Mouse (Mus musculus) E14TG2a.4 (cell line): ENCODE measurements at regions not wholly inside any gene's neighbourhood (a gene's known extent, or its start where the extent isn't known, plus 50 kb on each side); places are given as distances from the start of the nearest gene placed in this dataset.
A peak's percentile ranks its signal among the peaks of the same experiment; 100 is the strongest.

ENCODE experiments used
- CTCF ChIP-seq: conservative IDR thresholded peaks from 2 replicates; pipeline ENCODE4 v1.5.1; 2014; ENCODE audit warnings: low read length
- NANOG ChIP-seq: IDR thresholded peaks from 2 replicates; pipeline ENCODE4 v1.6.1; 2014; ENCODE audit warnings: borderline replicate concordance, low read length, mixed read lengths
- POU5F1 ChIP-seq: IDR thresholded peaks from 2 replicates; pipeline ENCODE4 v1.6.1; 2014; ENCODE audit warnings: low read length, borderline replicate concordance

DNA sequence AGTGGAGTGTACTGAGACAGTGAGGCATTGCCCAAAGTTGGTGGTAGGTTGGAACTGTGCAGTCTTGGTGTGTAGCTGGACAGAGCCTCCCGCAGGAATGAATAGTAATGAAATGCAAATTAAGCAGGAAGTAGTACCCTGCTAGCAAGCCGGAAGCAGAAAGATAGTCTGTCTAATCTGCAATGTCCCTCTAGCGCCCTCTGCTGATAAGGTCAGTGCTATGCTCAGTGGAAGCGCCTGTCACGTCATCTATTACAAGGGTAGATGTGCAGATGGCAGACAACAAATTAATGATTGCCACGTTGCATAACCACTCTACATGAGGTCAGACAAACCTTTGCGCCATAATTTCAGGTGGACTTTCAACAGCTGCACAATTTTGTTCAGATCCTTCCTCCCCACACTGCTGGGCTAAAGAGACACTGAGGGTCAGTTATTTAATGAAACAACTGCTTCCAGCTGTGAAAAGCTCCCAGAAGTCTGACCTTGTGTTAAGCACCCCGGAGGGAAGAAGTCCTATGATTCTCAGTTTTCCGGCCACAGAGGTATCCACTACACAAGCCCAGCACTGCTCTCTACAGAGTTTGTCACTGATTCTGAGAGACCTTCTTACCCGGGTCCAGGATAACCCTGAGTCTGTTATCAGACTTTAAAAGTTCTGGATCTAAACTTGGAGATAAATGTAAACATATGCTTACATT is 201.4 kb upstream of the Lrig3 start:
- TF ChIP-seq CTCF, result peak; percentile 80
- TF ChIP-seq NANOG, result no peak
- TF ChIP-seq POU5F1, result no peak
